Mouse (Mus musculus) adrenal gland, adult 18-20 months (tissue): ENCODE results near the gene Col5a3. TPM values are rescaled to one million over a fixed set of nuclear protein-coding genes. Genes with fewer than 3 reads are reported as not detected.

ENCODE experiments used
- total RNA-seq, 2 experiments: library from RNA; stranded (reverse); gene quantifications; 1 replicate in 1 of 2; 2 replicates in 1 of 2; pipeline ENCODE4 v1.2.3; 2021

Gene Col5a3
- total RNA-seq, 2 experiments from 2014 or later = 123 to 412 TPM

Other genes with a start within 250 kb of the Col5a3 start
- 1 to 10 TPM; 5.9 to 6.7 TPM for gene Zfp846, start 233.8 kb downstream of the Col5a3 start, total RNA-seq
- gene Ubl5, start 172.2 kb downstream of the Col5a3 start, total RNA-seq = 100 to 1,000 TPM; 352 to 436 TPM
- 10 to 100 TPM; 18.3 to 19.4 TPM for gene Fbxl12, start 170.3 kb downstream of the Col5a3 start, total RNA-seq
- gene Pin1, start 163.0 kb downstream of the Col5a3 start, total RNA-seq = 10 to 100 TPM; 24.9 to 27.7 TPM
- gene Olfm2, start 68.7 kb downstream of the Col5a3 start, total RNA-seq = under 1 TPM; 0.53 to 0.58 TPM
- gene Rdh8, start 3.4 kb upstream of the Col5a3 start, total RNA-seq = not detected
- 10 to 100 TPM; 14.7 to 17.5 TPM for gene A230050P20Rik, start 53.6 kb upstream of the Col5a3 start, total RNA-seq
- gene Angptl6, start 64.7 kb upstream of the Col5a3 start, total RNA-seq = 1 to 10 TPM; 3.2 to 3.6 TPM
- gene Ppan, start 73.1 kb upstream of the Col5a3 start, total RNA-seq = 10 to 100 TPM; 39.8 to 41.1 TPM
- 100 to 1,000 TPM; 156 to 162 TPM for gene Eif3g, start 83.6 kb upstream of the Col5a3 start, total RNA-seq
- 10 to 100 TPM; 33.6 to 34.9 TPM for gene Dnmt1, start 144.8 kb upstream of the Col5a3 start, total RNA-seq
- gene S1pr2, start 161.7 kb upstream of the Col5a3 start, total RNA-seq = 10 to 100 TPM; 18.3 to 22.0 TPM
- gene Mrpl4, start 187.7 kb upstream of the Col5a3 start, total RNA-seq = 100 to 1,000 TPM; 122 to 124 TPM
- 10 to 100 TPM in 1 of 2 experiments, 1 to 10 TPM in 1; 9.0 to 31.8 TPM for gene Icam1, start 200.9 kb upstream of the Col5a3 start, total RNA-seq
- 1 to 10 TPM; 1.2 to 4.8 TPM for gene Icam4, start 214.3 kb upstream of the Col5a3 start, total RNA-seq
- gene Icam5, start 217.0 kb upstream of the Col5a3 start, total RNA-seq = under 1 TPM; 0.13 to 0.23 TPM